Mouse (Mus musculus) C2C12 (cell line): ENCODE data around the gene Tmem219.

Experiments used
- CTCF ChIP-seq: IDR thresholded peaks from one replicate; pipeline ENCODE4 v1.5.1; 2011; ENCODE audit not compliant: control insufficient read depth, insufficient read depth, insufficient read length
- MYOD1 ChIP-seq: IDR thresholded peaks from one replicate; pipeline ENCODE4 v1.6.1; 2011; ENCODE audit warnings: low read depth; ENCODE audit not compliant: control insufficient read depth, insufficient read length

DNA sequence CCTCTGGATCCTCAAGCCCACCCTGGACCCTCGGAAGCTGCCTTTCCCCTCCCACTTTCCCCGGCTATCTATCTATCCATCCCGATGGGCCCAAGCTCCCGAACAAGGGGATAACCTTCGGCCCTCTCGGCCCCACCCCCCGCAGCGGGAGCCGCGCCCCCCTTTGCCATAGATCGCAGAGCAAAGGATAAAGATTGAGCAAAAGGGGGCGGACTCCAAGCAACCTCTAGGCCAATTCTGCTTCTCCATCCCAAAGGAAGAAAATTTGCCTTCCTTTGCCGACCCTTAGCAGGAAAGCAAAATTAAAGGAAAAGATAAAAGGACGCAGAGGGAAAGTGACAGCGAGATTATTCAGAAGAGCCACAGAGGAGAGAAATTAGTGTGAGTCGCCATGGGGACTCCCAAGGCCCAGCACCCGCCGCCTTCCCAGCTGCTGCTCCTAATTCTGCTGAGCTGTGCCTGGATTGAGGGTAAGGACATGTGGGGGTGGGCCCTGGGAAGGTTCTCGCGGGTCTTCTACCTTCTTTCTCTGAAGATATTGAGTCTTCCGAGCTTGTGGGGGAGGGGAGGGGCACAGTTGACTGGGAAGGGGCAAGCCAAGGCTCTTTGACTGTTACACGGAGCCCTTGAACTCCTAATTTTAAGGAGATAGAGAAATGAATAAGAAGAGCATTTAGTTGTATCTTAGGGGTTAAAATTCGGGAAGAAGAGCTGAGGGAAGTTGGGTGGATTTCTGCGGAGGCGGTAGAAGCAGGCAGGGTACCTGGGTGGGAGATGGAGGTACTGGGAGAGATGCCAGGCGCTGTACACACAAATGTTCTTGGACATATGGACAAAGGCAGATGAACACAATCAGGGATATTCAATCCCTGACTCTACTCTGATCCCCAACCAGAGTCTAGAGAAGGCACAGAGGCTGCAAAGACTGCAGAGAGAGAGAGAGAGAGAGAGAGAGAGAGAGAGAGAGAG lies 28.2 kb upstream of the Tmem219 start:
- TF ChIP-seq CTCF = no peak
- TF ChIP-seq MYOD1 = no peak
